Mouse (Mus musculus) liver, embryonic 14.5 days (tissue): ENCODE results near the gene Gucy2d.

ENCODE experiments used
- CTCF ChIP-seq: IDR thresholded peaks from 2 replicates; pipeline ENCODE4 v1.5.1; 2016; ENCODE audit warnings: antibody characterized with exemption, low read depth, control low read depth
- EP300 ChIP-seq: IDR thresholded peaks from 2 replicates; pipeline ENCODE4 v1.6.1; 2016; ENCODE audit warnings: antibody characterized with exemption, low read depth

GRCm38 (mm10) chr7:98439956-98440466 lies at the start of gene Gucy2d:
- TF ChIP-seq CTCF (no peak), EP300 (no peak)
